Comparison of ENCODE assay signal across 16 mouse cellular contexts in the genomic region with DNA sequence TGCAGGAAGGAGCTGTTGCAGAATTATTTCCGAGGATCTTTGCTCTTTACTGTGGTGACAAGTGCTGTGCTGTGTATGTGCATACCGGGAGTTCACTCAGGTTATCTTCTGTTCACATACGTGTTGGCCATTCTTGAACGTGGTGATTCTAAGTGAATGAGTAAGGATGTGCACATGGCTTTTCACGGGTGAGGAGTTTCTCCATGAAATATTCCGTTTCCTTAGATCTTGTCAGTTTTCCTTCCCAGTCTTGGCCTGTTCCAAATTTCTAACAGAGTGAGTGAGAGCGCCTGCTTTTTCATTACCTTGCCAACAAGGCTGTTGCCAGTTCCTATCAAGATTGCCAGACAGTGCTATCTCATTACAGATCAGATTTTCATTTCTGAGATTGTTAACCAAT.
DNase-seq lines count a peak whose midpoint lies in the region; ATAC-seq and TF ChIP-seq lines count a peak whose summit lies in the region.
"Had no signal": no experiment of that assay in that cellular context is flagged by ENCODE, and none has a peak within 500 bp of the region (broad histone marks: within the 10 kb centered on the region; RNA-seq: fewer than 3 reads in every experiment).

No protein-coding gene starts in this region.

- H3K27me3 ChIP-seq in hindbrain, embryonic 14.5 days (ENCODE audit: control insufficient read depth, insufficient read depth, low read length) = no peaks in the 10 kb centered on the region
- no peaks in the 10 kb centered on the region for H3K27me3 ChIP-seq in hindbrain, embryonic 10.5 days (ENCODE audit: insufficient read depth, poor library complexity, severe bottlenecking)
- H3K27me3 ChIP-seq in liver, adult 2 months (ENCODE audit: control insufficient read depth, insufficient read depth, low read length) = no peaks in the 10 kb centered on the region
- no peaks in the 10 kb centered on the region for H3K27me3 ChIP-seq in liver, postnatal 0 days (ENCODE audit: insufficient read depth, low read length)
- H3K27me3 ChIP-seq in forebrain, embryonic 16.5 days (replicated peaks; ENCODE audit: control insufficient read depth, insufficient read depth, low read length) = no peaks in the 10 kb centered on the region
- H3K27me3 ChIP-seq: embryonic facial prominence, embryonic 15.5 days; megakaryocyte, embryonic 14.5 days; stomach, embryonic 15.5 days had no signal

- peak; percentile 29; the same call in 1 of the 2 replicates for ATAC-seq in hindbrain, embryonic 14.5 days (ENCODE audit: low FRiP score)
- no peak for ATAC-seq in liver, postnatal 0 days
- peak; percentile 89 for ATAC-seq in forebrain, embryonic 16.5 days
- ATAC-seq: inflammation-experienced regulatory T-cells, adult 6 months had no signal

- H3K9ac ChIP-seq in hindbrain, embryonic 14.5 days = no peak overlapping the region
- H3K9ac ChIP-seq in liver, adult 2 months (ENCODE audit: low read depth, low read length) = no peak overlapping the region
- no peak overlapping the region for H3K9ac ChIP-seq in liver, postnatal 0 days (replicated peaks)
- H3K9ac ChIP-seq in forebrain, embryonic 16.5 days (replicated peaks; ENCODE audit: low read depth, low read length) = no peak overlapping the region
- H3K9ac ChIP-seq: embryonic facial prominence, embryonic 15.5 days; stomach, embryonic 15.5 days had no signal

- DNase-seq in cerebellum, postnatal 14 days = peak; percentile 17 to 58
- no peak for DNase-seq in cerebellum, adult 11-12 months
- DNase-seq in hindbrain, embryonic 14.5 days (ENCODE audit: low spot score) = no peak
- no peak for DNase-seq in hindbrain, embryonic 10.5 days (ENCODE audit: low spot score)
- peak; percentile 19 for DNase-seq in liver, adult 2 months (ENCODE audit: extremely low read depth, low read depth, low spot score)
- DNase-seq in liver, postnatal 0 days = no peak
- no peak for DNase-seq in thymus, postnatal 25 days
- DNase-seq: embryo, embryonic 11 days; heart, postnatal 10 days had no signal

- TF ChIP-seq EP300 in liver, postnatal 0 days (IDR thresholded peaks at IDR 0.05; ENCODE audit: low read depth) = no peak

- no peak overlapping the region for H3K4me2 ChIP-seq in hindbrain, embryonic 14.5 days (replicated peaks)
- no peak overlapping the region for H3K4me2 ChIP-seq in liver, postnatal 0 days (ENCODE audit: low read depth, low read length)
- H3K4me2 ChIP-seq in forebrain, embryonic 16.5 days (ENCODE audit: low read length) = peak overlapping the region; percentile 26; the same call in 1 of the 2 replicates
- H3K4me2 ChIP-seq: embryonic facial prominence, embryonic 15.5 days; stomach, embryonic 15.5 days had no signal

- no peak for TF ChIP-seq CTCF in liver, adult 2 months (IDR thresholded peaks at IDR 0.05; ENCODE audit: low read depth, low read length)
- TF ChIP-seq CTCF in liver, postnatal 0 days (IDR thresholded peaks at IDR 0.05; ENCODE audit: low read depth) = no peak

- WGBS in hindbrain, embryonic 14.5 days = 72% methylated on average over 7 of the region's 7 CpGs
- 84% methylated on average over 7 of the region's 7 CpGs for WGBS in hindbrain, embryonic 10.5 days
- WGBS in liver, adult 2 months = 63% methylated on average over 7 of the region's 7 CpGs
- 65% methylated on average over 7 of the region's 7 CpGs for WGBS in liver, postnatal 0 days (ENCODE audit: insufficient replicate concordance)
- 58% methylated on average over 7 of the region's 7 CpGs for WGBS in forebrain, embryonic 16.5 days

- no peaks in the 10 kb centered on the region; the same call in 1 of the 2 replicates for H3K79me2 ChIP-seq in liver, adult 2 months (ENCODE audit: control insufficient read depth, insufficient read depth, low read length)

- no peak overlapping the region; the same call in 1 of the 2 replicates for H3K27ac ChIP-seq in hindbrain, embryonic 14.5 days
- H3K27ac ChIP-seq in hindbrain, embryonic 10.5 days = no peak overlapping the region
- H3K27ac ChIP-seq in liver, adult 2 months (replicated peaks; ENCODE audit: insufficient read depth, low read depth, low read length) = no peak overlapping the region
- H3K27ac ChIP-seq in liver, postnatal 0 days (ENCODE audit: low read depth) = no peak overlapping the region
- H3K27ac ChIP-seq in forebrain, embryonic 16.5 days (ENCODE audit: low read length) = peak overlapping the region; percentile 82
- H3K27ac ChIP-seq: embryonic facial prominence, embryonic 15.5 days; heart, embryonic 10.5 days; stomach, embryonic 15.5 days had no signal

- H3K9me3 ChIP-seq in hindbrain, embryonic 14.5 days (ENCODE audit: control insufficient read depth, low read length) = no peaks in the 10 kb centered on the region
- no peaks in the 10 kb centered on the region for H3K9me3 ChIP-seq in hindbrain, embryonic 10.5 days
- no peaks in the 10 kb centered on the region for H3K9me3 ChIP-seq in liver, postnatal 0 days (ENCODE audit: low read length)
- no peaks in the 10 kb centered on the region for H3K9me3 ChIP-seq in forebrain, embryonic 16.5 days (ENCODE audit: control insufficient read depth, low read length)
- H3K9me3 ChIP-seq: embryonic facial prominence, embryonic 15.5 days; heart, embryonic 10.5 days; megakaryocyte, embryonic 14.5 days; stomach, embryonic 15.5 days had no signal

- no peak overlapping the region for H3K4me3 ChIP-seq in hindbrain, embryonic 14.5 days (replicated peaks; ENCODE audit: low read length)
- no peak overlapping the region for H3K4me3 ChIP-seq in hindbrain, embryonic 10.5 days
- H3K4me3 ChIP-seq in liver, adult 2 months (ENCODE audit: insufficient read depth, low read depth, low read length) = no peak overlapping the region
- H3K4me3 ChIP-seq in liver, postnatal 0 days (ENCODE audit: low read depth, low read length) = no peak overlapping the region
- no peak overlapping the region for H3K4me3 ChIP-seq in forebrain, embryonic 16.5 days (replicated peaks; ENCODE audit: low read length)
- H3K4me3 ChIP-seq: embryonic facial prominence, embryonic 15.5 days; heart, embryonic 10.5 days; megakaryocyte, embryonic 14.5 days; myocyte; stomach, embryonic 15.5 days had no signal

- no peak for TF ChIP-seq POLR2A in liver, adult 2 months (IDR thresholded peaks at IDR 0.05; ENCODE audit: extremely low read depth, insufficient read depth, low read length)

- 0 out of 2 replicates have a peak, but pooled peaks cover 3% of the 10 kb centered on the region for H3K4me1 ChIP-seq in hindbrain, embryonic 14.5 days (replicated peaks; ENCODE audit: control insufficient read depth, insufficient read depth, low read length)
- peaks cover 8% of the 10 kb centered on the region for H3K4me1 ChIP-seq in hindbrain, embryonic 10.5 days (replicated peaks)
- peaks cover 16% of the 10 kb centered on the region for H3K4me1 ChIP-seq in liver, adult 2 months (ENCODE audit: control insufficient read depth, insufficient read depth, low read length)
- H3K4me1 ChIP-seq in liver, postnatal 0 days (ENCODE audit: insufficient read depth) = no peaks in the 10 kb centered on the region
- H3K4me1 ChIP-seq in forebrain, embryonic 16.5 days (replicated peaks; ENCODE audit: control insufficient read depth, insufficient read depth, low read length) = peaks cover 11% of the 10 kb centered on the region
- H3K4me1 ChIP-seq: embryonic facial prominence, embryonic 15.5 days; heart, embryonic 10.5 days; megakaryocyte, embryonic 14.5 days; stomach, embryonic 15.5 days had no signal

- no peaks in the 10 kb centered on the region for H3K36me3 ChIP-seq in hindbrain, embryonic 14.5 days (replicated peaks; ENCODE audit: control insufficient read depth, insufficient read depth)
- no peaks in the 10 kb centered on the region for H3K36me3 ChIP-seq in hindbrain, embryonic 10.5 days
- H3K36me3 ChIP-seq in liver, adult 2 months (ENCODE audit: control insufficient read depth, insufficient read depth, low read length) = no peaks in the 10 kb centered on the region
- H3K36me3 ChIP-seq in liver, postnatal 0 days (replicated peaks; ENCODE audit: insufficient read depth, low read length) = no peaks in the 10 kb centered on the region; the same call in 1 of the 2 replicates
- H3K36me3 ChIP-seq in forebrain, embryonic 16.5 days (ENCODE audit: control insufficient read depth, insufficient read depth) = no peaks in the 10 kb centered on the region
- H3K36me3 ChIP-seq: embryonic facial prominence, embryonic 15.5 days; heart, embryonic 10.5 days; stomach, embryonic 15.5 days had no signal

Comparison
In these comparisons a context has a peak if more than half of its experiments do, and no peak if none do; other contexts are left out.
1. DNase-seq: peak in cerebellum, postnatal 14 days (2 of 2) and liver, adult 2 months (single experiment); none in cerebellum, adult 11-12 months (single experiment), hindbrain, embryonic 14.5 days (single experiment), hindbrain, embryonic 10.5 days (single experiment), liver, postnatal 0 days (single experiment) and thymus, postnatal 25 days (single experiment).